Mouse (Mus musculus) bone marrow, adult 2 months (tissue): Measurements from ENCODE around the gene Hnrnpa1.

Experiments
- CTCF ChIP-seq: fragments of 200-500 bp; IDR thresholded peaks from 2 replicates; pipeline ENCODE4 v1.5.1; 2011; ENCODE audit warnings: low read length, control low read depth; ENCODE audit not compliant: control insufficient read depth, insufficient read depth
- POLR2A ChIP-seq: fragments of 200-500 bp; IDR thresholded peaks from 2 replicates; pipeline ENCODE4 v1.6.1; 2011; ENCODE audit warnings: low read depth, mild to moderate bottlenecking, control low read depth, low read length, borderline replicate concordance; ENCODE audit not compliant: control insufficient read depth

- TF ChIP-seq CTCF (peak; percentile 77), POLR2A (no peak)
These were observed 49.4 kb upstream of the Hnrnpa1 start for GRCm38 (mm10) chr15:103190531-103191462.
